Mouse (Mus musculus): ENCODE results near the gene Cyp39a1.

Gene Cyp39a1

DNA sequence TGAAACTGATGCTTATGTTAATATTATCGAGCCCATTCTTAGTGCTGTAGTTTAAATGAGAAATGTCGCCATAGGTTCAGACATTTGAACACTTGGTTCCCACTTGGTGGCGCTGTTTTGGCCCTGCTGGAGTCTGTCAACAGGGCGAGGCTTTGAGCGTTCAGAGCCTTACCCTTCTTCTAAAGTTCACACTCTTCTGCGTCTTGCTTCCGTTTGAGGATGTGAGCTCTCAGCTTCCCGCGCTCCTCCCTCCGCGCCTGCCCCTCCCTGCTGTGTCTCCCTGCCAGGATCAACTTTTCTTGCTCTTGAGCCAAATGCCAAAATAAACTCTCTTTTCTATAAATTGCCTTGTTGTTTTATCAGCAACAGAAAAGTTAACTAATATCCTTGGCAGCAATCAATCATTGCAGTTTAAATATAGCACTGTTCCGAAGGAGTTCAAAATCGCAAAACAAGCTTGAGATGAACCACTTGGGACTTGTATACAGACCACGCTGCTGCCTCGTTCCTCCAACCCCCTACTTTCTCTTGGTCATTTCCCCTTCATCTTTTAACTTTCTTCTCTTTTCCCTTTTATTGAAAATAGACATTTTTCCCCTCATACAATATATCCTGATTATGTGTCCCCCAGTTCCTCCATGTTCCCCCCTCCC, 91.5 kb downstream of the Cyp39a1 start:
- in situ Hi-C loops (cut with MboI, MseI), result no loop called here

DNA sequence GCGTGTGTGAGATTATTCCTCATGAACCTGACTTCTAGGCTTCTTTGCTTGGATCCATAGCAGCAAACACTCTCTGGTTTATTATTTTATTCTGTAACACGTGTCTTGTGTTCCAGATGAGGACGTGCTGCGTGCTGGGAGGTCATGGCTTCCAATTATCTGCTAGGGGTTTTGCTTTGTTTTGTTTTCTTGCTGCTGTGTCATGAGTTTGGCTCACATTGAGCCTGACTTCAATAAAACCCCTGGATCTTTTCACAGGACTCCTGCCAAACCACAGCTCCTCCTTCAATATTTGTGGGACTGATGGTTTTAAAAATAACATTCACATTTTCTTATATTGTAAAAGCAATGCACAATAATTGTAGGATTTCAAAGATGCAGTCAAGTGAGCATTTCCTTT, 117.3 kb downstream of the Cyp39a1 start:
- in situ Hi-C loops (cut with MboI, MseI), result no loop called here

DNA sequence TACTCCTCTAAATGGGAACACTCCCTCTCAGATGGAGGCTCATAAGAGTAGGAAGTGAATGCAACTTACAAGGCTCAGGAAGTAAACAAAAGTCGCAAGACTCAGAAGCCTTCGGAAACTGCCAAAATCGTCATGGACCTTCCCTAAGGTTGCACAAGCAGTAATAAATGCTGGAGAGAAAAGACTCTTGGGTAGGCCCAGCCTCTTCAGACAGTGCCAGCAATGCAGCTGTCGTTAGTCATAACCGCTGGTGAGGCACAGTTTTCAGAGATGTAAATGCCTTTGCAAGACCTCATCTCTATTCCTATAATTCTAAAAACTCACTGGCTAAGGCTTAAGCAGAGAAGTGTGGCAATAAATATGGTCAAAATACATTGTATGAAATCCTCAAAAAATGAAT, 121.0 kb downstream of the Cyp39a1 start:
- in situ Hi-C loops (cut with MboI, MseI), result no loop called here

DNA sequence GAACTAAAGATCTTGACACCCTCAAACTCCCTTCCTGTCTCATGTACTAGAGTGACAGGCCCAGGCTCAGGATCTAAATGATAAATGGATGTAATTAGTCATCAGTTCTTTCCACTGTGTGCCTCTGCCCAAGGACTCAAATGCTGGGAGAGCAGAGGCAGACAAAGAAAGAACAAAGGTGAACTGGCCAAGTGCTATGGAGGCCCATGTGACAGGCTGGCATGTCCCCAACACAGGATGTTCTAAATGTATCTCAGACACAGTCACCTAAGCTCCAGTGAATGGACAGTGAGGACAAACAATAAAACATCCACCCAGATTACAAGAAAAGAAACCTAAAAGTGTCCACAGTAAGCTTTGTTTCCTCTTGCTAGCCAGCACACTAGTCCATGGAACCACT, 122.2 kb downstream of the Cyp39a1 start:
- in situ Hi-C loops (cut with MboI, MseI), result no loop called here

DNA sequence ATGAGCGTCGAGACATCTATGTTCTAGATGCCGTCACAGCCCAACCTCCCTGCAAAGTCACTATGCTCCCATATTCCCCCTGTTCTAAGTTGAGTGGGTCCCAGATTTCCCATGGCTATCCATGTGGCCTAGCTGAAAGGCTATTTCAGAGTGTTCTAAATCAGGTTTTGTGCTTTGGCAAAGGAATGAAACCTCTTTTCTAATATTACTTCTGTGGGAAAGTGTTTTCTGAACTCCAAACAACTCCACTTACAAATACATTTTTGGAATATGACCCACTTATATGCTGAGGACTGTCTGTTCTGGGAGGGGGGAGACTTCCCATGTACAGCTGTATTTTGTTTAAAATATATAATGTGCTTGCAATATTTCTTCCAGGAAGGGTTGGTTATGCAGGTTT, 124.5 kb downstream of the Cyp39a1 start:
- in situ Hi-C loops (cut with MboI, MseI), result no loop called here

DNA sequence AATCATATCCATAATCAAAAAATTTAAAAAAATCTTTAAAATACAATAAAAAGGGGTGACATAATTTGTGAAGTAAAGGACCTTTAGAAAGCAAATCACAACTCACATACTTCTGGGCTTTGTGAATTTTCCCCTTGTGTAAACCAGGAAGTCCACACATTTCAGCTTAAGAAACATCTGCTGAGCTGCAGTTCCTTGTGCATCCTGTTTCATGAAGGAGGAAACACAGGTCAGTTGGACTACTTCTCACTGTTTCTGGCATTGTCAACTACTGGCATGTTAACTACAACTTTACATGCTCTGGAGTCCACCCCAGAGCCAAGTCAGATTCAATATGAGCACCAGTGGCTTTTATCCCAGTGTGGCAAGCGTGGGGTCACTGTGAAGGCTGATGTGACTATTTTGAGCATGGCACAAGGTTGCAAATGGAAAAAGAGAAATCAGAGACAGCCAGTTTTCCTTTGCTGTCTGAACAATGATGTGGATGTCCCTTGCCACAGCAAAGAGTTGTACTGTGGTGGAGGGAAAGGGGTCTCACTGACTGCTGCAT, 127.6 kb downstream of the Cyp39a1 start:
- in situ Hi-C loops (cut with MboI, MseI), result no loop called here
